21 mouse cellular contexts compared by ENCODE assay signal in the genomic region with DNA sequence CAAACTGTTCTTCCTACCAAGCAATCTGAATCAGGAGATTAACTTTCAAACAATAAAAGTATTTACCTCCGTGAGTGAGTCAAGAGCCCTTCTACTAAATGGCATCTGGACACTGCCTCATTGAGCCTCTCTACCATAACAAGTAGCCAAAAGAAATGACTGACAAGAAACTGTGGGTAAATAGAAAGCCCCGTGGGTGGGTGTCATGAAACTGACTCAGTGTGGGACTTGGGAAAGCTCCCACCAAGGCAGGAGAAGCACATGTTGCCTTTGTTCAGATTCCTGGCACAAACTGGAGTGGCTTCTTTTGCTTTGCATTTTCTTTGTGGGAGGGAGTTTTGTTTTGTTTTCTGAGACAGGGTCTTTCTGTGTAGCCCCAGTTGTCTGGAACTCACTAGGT. TPM values are rescaled to one million over a fixed set of nuclear protein-coding genes. Genes with fewer than 3 reads are reported as not detected.
A peak's percentile ranks its signal among the peaks of the same experiment; 100 is the strongest.
DNase-seq lines count a peak whose midpoint lies in the region; ATAC-seq lines count a peak whose summit lies in the region.
"Had no signal": no experiment of that assay in that cellular context is flagged by ENCODE, and none has a peak within 500 bp of the region (broad histone marks: within the 10 kb centered on the region; RNA-seq: fewer than 3 reads in every experiment).

No protein-coding gene starts in this region.

- DNase-seq in frontal cortex, adult 2 months (ENCODE audit: extremely low spot score in 1 of 2, low spot score in 1 of 2): no peak
- peak; percentile 48 to 58 for DNase-seq in left cerebral cortex, adult 18-20 months (ENCODE audit: low spot score in 2 of 2)
- DNase-seq in left cerebral cortex, adult 8-10 months (ENCODE audit: low spot score in 2 of 2): no peak
- peak; percentile 28 to 43 for DNase-seq in right cerebral cortex, postnatal 36 days (ENCODE audit: low spot score in 2 of 2)
- DNase-seq in right cerebral cortex, postnatal 10 days (ENCODE audit: low spot score in 2 of 2): no peak
- DNase-seq in spleen, postnatal 4 days (ENCODE audit: low spot score in 2 of 2): no peak
- no peak for DNase-seq in thymus, postnatal 14 days
- DNase-seq: adrenal gland, adult 2 months; cerebellum, adult 9-10 months; gastrocnemius, postnatal 25 days; heart, postnatal 36 days; kidney, adult 18-20 months; kidney, postnatal 14 days; layer of hippocampus, postnatal 36 days; lung, adult 2 months; right cerebral cortex, postnatal 14 days; thymus, adult 2 months had no signal

- peak; percentile 42 for ATAC-seq in frontal cortex, adult (ENCODE audit: low TSS enrichment)
- ATAC-seq: forebrain, embryonic 14.5 days; liver, embryonic 12.5 days; Patski had no signal

RNA-seq across cellular contexts. Expression of gene Tom1l2, which starts 16.9 kb away (rescaled TPM):
- 187 and 204 TPM in 2 replicates for polyA plus RNA-seq in frontal cortex, adult 2 months (2012; rRNA removed)
- total RNA-seq in left cerebral cortex, adult 18-20 months (2021): 100 to 1,000 TPM; 218 to 221 TPM
- 100 to 1,000 TPM; 205 to 222 (median 215) TPM for total RNA-seq in left cerebral cortex, adult 8-10 months (2022)

RNA-seq across cellular contexts. Expression of gene Drc3, which starts 17.4 kb away (rescaled TPM):
- 11.7 and 12.5 TPM in 2 replicates for polyA plus RNA-seq in frontal cortex, adult 2 months (2012; rRNA removed)
- 10 to 100 TPM; 10.4 to 11.8 TPM for total RNA-seq in left cerebral cortex, adult 18-20 months (2021)
- 10 to 100 TPM in 1 of 4 experiments, 1 to 10 TPM in 3; 8.6 to 12.8 (median 9.3) TPM for total RNA-seq in left cerebral cortex, adult 8-10 months (2022)

Comparison
In these comparisons a context has a peak if more than half of its experiments do, and no peak if none do; other contexts are left out.
1. DNase-seq: peak in left cerebral cortex, adult 18-20 months (2 of 2) and right cerebral cortex, postnatal 36 days (2 of 2); none in frontal cortex, adult 2 months (0 of 2), left cerebral cortex, adult 8-10 months (0 of 2), right cerebral cortex, postnatal 10 days (0 of 2), spleen, postnatal 4 days (0 of 2) and thymus, postnatal 14 days (single experiment).